Mouse (Mus musculus): ENCODE measurements around the gene Elane. TPM values are rescaled to one million over a fixed set of nuclear protein-coding genes. Genes with fewer than 3 reads are reported as not detected.

The Elane gene
- total RNA-seq, 4 experiments from 2014 or later = not detected

DNA sequence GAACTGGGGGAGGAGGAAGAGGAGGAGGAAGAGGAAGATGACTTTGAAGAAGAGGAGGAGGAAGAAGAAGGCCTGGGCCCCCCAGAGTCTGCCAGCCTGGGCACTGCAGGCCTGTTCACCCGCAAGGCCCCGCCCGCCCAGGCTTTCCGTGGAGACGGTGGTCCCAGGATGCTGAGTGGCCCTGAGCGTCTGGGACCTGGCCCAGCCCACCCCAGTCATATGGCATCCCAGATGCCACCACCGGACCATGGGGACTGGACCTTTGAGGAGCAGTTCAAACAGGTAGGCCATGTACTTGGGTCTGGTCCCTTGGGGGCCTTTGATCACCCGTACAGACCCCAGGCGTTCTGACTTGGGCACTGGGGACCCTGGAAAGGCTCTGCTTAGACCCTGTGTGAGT is 45.8 kb downstream of the Elane start:
- no peak for DNase-seq

- DNase-seq = no peak
These were observed 46.7 kb downstream of the Elane start for GRCm38 (mm10) chr10:79932736-79933135.

- DNase-seq = no peak
These were observed 47.2 kb downstream of the Elane start for GRCm38 (mm10) chr10:79933145-79933679.

DNA sequence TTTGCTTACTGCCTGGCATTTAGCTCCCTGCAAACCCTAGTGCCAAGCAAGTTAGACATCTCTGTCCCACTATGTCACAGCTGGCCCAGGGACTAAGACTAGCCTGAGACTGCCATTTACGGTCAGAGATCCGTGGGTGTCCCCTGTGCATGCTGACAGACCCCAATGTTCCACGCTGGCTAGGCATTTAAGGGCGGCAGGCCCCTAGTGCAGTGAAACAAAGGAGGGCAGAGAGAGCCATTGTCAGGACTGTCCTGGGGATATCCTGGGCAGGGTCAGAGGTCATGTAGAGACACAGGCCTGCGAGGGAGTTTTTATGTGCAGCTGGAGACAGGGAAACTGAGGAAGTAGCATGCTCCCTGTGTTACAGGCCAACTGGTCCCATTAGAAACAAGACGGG is 47.8 kb downstream of the Elane start:
- no peak for DNase-seq

GRCm38 (mm10) chr10:79934272-79934721 is 48.2 kb downstream of the Elane start:
- DNase-seq = peak; percentile 79

DNA sequence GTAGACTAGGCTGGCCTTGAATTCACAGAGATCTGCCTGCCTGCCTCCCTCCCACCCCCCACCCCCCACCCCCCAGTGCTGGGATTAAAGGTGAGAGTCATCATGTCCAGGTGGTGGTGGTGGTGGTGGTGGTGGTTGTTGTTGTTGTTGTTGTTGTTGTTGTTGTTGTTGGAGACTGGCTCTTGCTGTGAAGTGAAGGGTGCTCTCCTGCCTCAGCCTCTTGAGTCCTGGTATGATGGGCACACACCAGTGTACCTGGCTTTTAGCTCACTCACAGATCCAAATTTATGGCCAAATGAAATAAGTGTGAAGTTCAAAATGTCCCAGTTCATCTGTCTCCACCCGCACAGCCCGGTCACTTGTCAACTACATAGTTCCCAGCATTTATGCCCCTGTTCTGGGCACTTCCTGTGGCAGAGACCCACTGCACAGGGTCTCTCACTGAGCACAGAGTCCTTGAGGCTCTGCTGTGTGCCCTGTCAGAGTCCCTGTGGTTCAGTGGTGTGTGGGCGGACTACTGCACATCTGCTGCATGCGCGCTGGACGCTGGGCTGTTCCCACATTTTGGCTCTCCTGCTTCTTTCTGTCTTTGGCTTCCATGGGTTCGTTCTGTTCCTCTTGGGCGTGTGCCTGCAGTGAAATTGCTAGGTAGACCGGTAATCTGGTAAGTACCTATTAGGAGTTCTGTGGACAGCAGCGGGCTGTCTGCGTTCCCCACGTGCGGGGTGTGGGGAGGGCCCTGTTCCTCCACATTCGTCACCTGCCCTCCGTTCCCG is 48.9 kb downstream of the Elane start:
- DNase-seq = no peak

DNA sequence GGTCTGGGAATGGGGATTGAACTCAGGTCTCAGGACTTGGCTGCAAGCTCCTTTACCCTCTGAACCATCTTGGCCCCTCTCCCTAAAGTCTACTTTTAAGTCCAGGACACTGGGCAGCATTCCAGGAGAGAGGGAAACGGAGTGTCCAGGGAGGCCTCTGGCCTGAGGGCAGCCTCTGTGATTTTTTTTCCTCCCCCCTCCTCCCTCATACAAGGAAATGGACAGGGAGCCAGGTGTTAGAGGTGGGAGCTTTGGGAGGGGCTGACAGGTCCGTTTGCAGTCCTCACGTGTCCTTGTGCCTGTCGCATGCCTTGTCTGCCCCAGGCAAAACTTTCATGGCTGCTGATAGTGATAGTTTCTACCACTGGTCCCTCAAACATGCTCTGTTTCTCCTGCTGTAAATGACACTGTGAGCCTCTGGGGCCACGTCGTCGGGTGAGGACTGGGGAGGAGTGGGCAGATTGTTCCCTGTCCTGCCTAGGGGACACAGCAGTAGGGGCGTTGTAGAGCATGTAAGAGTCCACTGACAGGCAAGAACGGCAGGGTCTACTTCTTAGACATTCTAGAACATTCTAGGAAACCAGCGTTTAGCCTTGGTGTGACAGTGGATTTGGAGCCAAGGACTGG is 50.4 kb downstream of the Elane start:
- no peak for DNase-seq

- peak; percentile 84 for DNase-seq
These were observed 50.9 kb downstream of the Elane start for GRCm38 (mm10) chr10:79936911-79937441.

Small RNA genes lying within 50 kb of the gene (microRNA-seq; reads per million reads assigned to microRNA genes)
- 0 reads per million in 2 experiments for gene Mir6910

Other genes starting within 250 kb of the Elane start
- 10 to 100 TPM in 1 of 4 experiments, 1 to 10 TPM in 3; 3.6 to 11.4 (median 6.0) TPM for gene Shc2, start 248.3 kb upstream of the Elane start, total RNA-seq (2022)
- not detected for gene Odf3l2, start 240.5 kb upstream of the Elane start, total RNA-seq (2022)
- gene Madcam1, start 221.7 kb upstream of the Elane start, total RNA-seq (2022) = not detected
- gene Tpgs1, start 216.9 kb upstream of the Elane start, total RNA-seq (2022) = 10 to 100 TPM; 37.8 to 41.6 (median 39.3) TPM
- 10 to 100 TPM; 50.9 to 77.7 (median 69.2) TPM for gene Cdc34, start 204.1 kb upstream of the Elane start, total RNA-seq (2022)
- gene Gzmm, start 197.2 kb upstream of the Elane start, total RNA-seq (2022) = 1 to 10 TPM; 1.2 to 2.2 (median 1.7) TPM
- 100 to 1,000 TPM; 578 to 598 (median 581) TPM for gene Bsg, start 181.8 kb upstream of the Elane start, total RNA-seq (2022)
- 10 to 100 TPM in 2 of 4 experiments, 1 to 10 TPM in 2; 8.1 to 10.9 (median 10.3) TPM for gene Hcn2, start 169.6 kb upstream of the Elane start, total RNA-seq (2022)
- gene Polrmt, start 139.7 kb upstream of the Elane start, total RNA-seq (2022) = 10 to 100 TPM; 58.5 to 79.0 (median 70.8) TPM
- gene Fgf22, start 131.2 kb upstream of the Elane start, total RNA-seq (2022) = 1 to 10 TPM in 2 of 4 experiments, under 1 TPM in 1, not detected in 1; 0.38 to 1.2 (median 1.1) TPM
- 10 to 100 TPM; 45.2 to 61.9 (median 50.8) TPM for gene Rnf126, start 119.3 kb upstream of the Elane start, total RNA-seq (2022)
- gene Fstl3, start 109.0 kb upstream of the Elane start, total RNA-seq (2022) = 10 to 100 TPM in 2 of 4 experiments, 1 to 10 TPM in 2; 8.8 to 55.0 (median 26.2) TPM
- under 1 TPM in 2 of 4 experiments, not detected in 2; 0.13 to 0.38 TPM for gene Prss57, start 95.3 kb upstream of the Elane start, total RNA-seq (2022)
- 100 to 1,000 TPM in 2 of 4 experiments, 10 to 100 TPM in 2; 72.7 to 123 (median 96.1) TPM for gene Palm, start 92.7 kb upstream of the Elane start, total RNA-seq (2022)
- gene Misp, start 65.3 kb upstream of the Elane start, total RNA-seq (2022) = under 1 TPM; 0.64 to 0.95 (median 0.70) TPM
- 100 to 1,000 TPM; 249 to 275 (median 255) TPM for gene Ptbp1, start 31.8 kb upstream of the Elane start, total RNA-seq (2022)
- under 1 TPM in 1 of 4 experiments, not detected in 3; 0.35 TPM for gene Prtn3, start 11.8 kb upstream of the Elane start, total RNA-seq (2022)
- gene Plppr3, start 11.6 kb upstream of the Elane start, total RNA-seq (2022) = 1 to 10 TPM; 1.7 to 4.3 (median 3.0) TPM
- 1,000 to 10,000 TPM in 2 of 4 experiments, 100 to 1,000 TPM in 2; 123 to 1,857 (median 821) TPM for gene Cfd, start 4.6 kb downstream of the Elane start, total RNA-seq (2022)
- gene Med16, start 22.7 kb downstream of the Elane start, total RNA-seq (2022) = 10 to 100 TPM; 50.9 to 60.7 (median 57.8) TPM
- not detected for gene Gm26602, start 24.6 kb downstream of the Elane start, total RNA-seq (2022)
- 1 to 10 TPM; 1.1 to 5.6 (median 4.0) TPM for gene Kiss1r, start 30.7 kb downstream of the Elane start, total RNA-seq (2022)
- gene R3hdm4, start 35.0 kb downstream of the Elane start, total RNA-seq (2022) = 100 to 1,000 TPM in 3 of 4 experiments, 10 to 100 TPM in 1; 99.4 to 132 (median 112) TPM
- 1 to 10 TPM; 5.3 to 9.8 (median 7.5) TPM for gene Arid3a, start 40.8 kb downstream of the Elane start, total RNA-seq (2022)
- 10 to 100 TPM; 31.7 to 43.0 (median 36.6) TPM for gene Wdr18, start 73.9 kb downstream of the Elane start, total RNA-seq (2022)
- 1 to 10 TPM in 1 of 4 experiments, under 1 TPM in 1, not detected in 2; 0.83 to 1.4 TPM for gene Grin3b, start 84.5 kb downstream of the Elane start, total RNA-seq (2022)
- gene Tmem259, start 98.1 kb downstream of the Elane start, total RNA-seq (2022) = 100 to 1,000 TPM; 132 to 155 (median 141) TPM
- 10 to 100 TPM; 23.9 to 36.3 (median 30.0) TPM for gene Cnn2, start 102.3 kb downstream of the Elane start, total RNA-seq (2022)
- 10 to 100 TPM; 21.6 to 35.5 (median 27.8) TPM for gene Abca7, start 110.2 kb downstream of the Elane start, total RNA-seq (2022)
- gene Arhgap45, start 130.4 kb downstream of the Elane start, total RNA-seq (2022) = 10 to 100 TPM in 2 of 4 experiments, 1 to 10 TPM in 2; 6.4 to 10.6 (median 8.5) TPM
- gene Polr2e, start 153.5 kb downstream of the Elane start, total RNA-seq (2022) = 100 to 1,000 TPM in 1 of 4 experiments, 10 to 100 TPM in 3; 79.1 to 104 (median 94.4) TPM
- gene Gpx4, start 160.9 kb downstream of the Elane start, total RNA-seq (2022) = 100 to 1,000 TPM; 697 to 776 (median 769) TPM
- gene Sbno2, start 219.3 kb downstream of the Elane start, total RNA-seq (2022) = 10 to 100 TPM; 27.4 to 54.8 (median 45.1) TPM
- 100 to 1,000 TPM; 127 to 146 (median 143) TPM for gene Stk11, start 229.6 kb downstream of the Elane start, total RNA-seq (2022)